ENCODE assay signal across 26 mouse cellular contexts in genomic region chr1:22645257-22645656, GRCm38 (mm10).
"Had no signal": no experiment of that assay in that cellular context is flagged by ENCODE, and none has a peak within 500 bp of the region (broad histone marks: within the 10 kb centered on the region; RNA-seq: fewer than 3 reads in every experiment).

No protein-coding gene starts in this region.

- H3K9ac ChIP-seq: heart, embryonic 13.5 days; heart, embryonic 15.5 days; hindbrain, embryonic 14.5 days; intestine, embryonic 15.5 days; limb, embryonic 12.5 days; liver, embryonic 14.5 days had no signal

- DNase-seq: gastrocnemius, adult 2 months; gastrocnemius, postnatal 10 days; gastrocnemius, postnatal 25 days; heart, adult 11 months; heart, adult 2 months; heart, postnatal 14 days; heart, postnatal 36 days; kidney, adult 18-20 months; kidney, adult 8-10 months; kidney, postnatal 10 days; kidney, postnatal 25 days; kidney, postnatal 4 days had no signal

- H3K4me2 ChIP-seq: heart, embryonic 11.5 days; heart, embryonic 13.5 days; heart, embryonic 15.5 days; hindbrain, embryonic 14.5 days; intestine, embryonic 15.5 days; limb, embryonic 12.5 days; liver, embryonic 11.5 days had no signal

- H3K27me3 ChIP-seq: heart, embryonic 13.5 days; heart, embryonic 15.5 days; intestine, embryonic 15.5 days; limb, embryonic 12.5 days had no signal

- H3K27ac ChIP-seq: gastrocnemius, adult 2 months; heart, adult 2 months; heart, embryonic 13.5 days; heart, embryonic 15.5 days; hindbrain, embryonic 14.5 days; intestine, embryonic 15.5 days; layer of hippocampus, adult 2 months; left cerebral cortex, adult 2 months; limb, embryonic 10.5 days; limb, embryonic 12.5 days; liver, embryonic 14.5 days had no signal

- H3K4me3 ChIP-seq: gastrocnemius, adult 2 months; heart, adult 2 months; heart, embryonic 13.5 days; heart, embryonic 15.5 days; intestine, embryonic 15.5 days; layer of hippocampus, adult 2 months; left cerebral cortex, adult 2 months; limb, embryonic 10.5 days; limb, embryonic 12.5 days had no signal

- H3K4me1 ChIP-seq: heart, embryonic 15.5 days; intestine, embryonic 15.5 days; limb, embryonic 10.5 days; limb, embryonic 12.5 days had no signal

- H3K9me3 ChIP-seq: heart, embryonic 13.5 days; heart, embryonic 15.5 days; intestine, embryonic 15.5 days; limb, embryonic 10.5 days; limb, embryonic 12.5 days had no signal

- ATAC-seq: hindbrain, embryonic 16.5 days; inflammation-experienced regulatory T-cells, adult 6 months; intestine, embryonic 15.5 days; intestine, postnatal 0 days had no signal

- H3K36me3 ChIP-seq: heart, embryonic 13.5 days; heart, embryonic 15.5 days; intestine, embryonic 15.5 days; limb, embryonic 10.5 days; limb, embryonic 12.5 days had no signal
